Mouse (Mus musculus) MEL (cell line): ENCODE data around the gene Ess2. TPM values are rescaled to one million over a fixed set of nuclear protein-coding genes. Genes with fewer than 3 reads are reported as not detected.

Experiments used
- DNase-seq: peaks from one replicate; pipeline ENCODE4 v3.0.0; 2011; ENCODE audit warnings: low read depth, low spot score
- H3K27ac ChIP-seq: 2 replicates; pipeline ENCODE4 v1.5.1; 2012; ENCODE audit warnings: low read depth, mild to moderate bottlenecking, control low read depth, low read length, moderate library complexity; ENCODE audit not compliant: control insufficient read depth
- H3K27me3 ChIP-seq, 2 experiments: fragments of 150-350 bp in 1 of 2; sonication (generic) in 1 of 2; 2 replicates each; pipeline ENCODE4 v1.6.1; 2012; ENCODE audit warnings: low read length in 2 of 2, mild to moderate bottlenecking in 2 of 2, improper control_type of control experiment in 1 of 2, moderate library complexity in 1 of 2; ENCODE audit not compliant: insufficient read depth in 2 of 2, control insufficient read depth in 1 of 2
- H3K36me3 ChIP-seq, 2 experiments: 2 replicates each; pipeline ENCODE4 v1.6.1; 2012 to 2014; ENCODE audit warnings: low read length in 2 of 2, improper control_type of control experiment in 1 of 2, inconsistent platforms in 1 of 2, mild to moderate bottlenecking in 1 of 2; ENCODE audit not compliant: insufficient read depth in 2 of 2, control insufficient read depth in 1 of 2
- H3K4me1 ChIP-seq, 2 experiments: fragments of 150-350 bp in 1 of 2; sonication (generic) in 1 of 2; 2 replicates each; pipeline ENCODE4 v1.6.1; 2012; ENCODE audit warnings: low read length in 2 of 2, improper control_type of control experiment in 1 of 2, mild to moderate bottlenecking in 1 of 2; ENCODE audit not compliant: insufficient read depth in 2 of 2, control insufficient read depth in 1 of 2
- H3K4me3 ChIP-seq, 2 experiments: fragments of 150-350 bp in 1 of 2; sonication (generic) in 1 of 2; 2 replicates each; pipeline ENCODE4 v1.5.1; 2012; ENCODE audit warnings: low read depth in 2 of 2, low read length in 2 of 2, mild to moderate bottlenecking in 2 of 2, moderate library complexity in 2 of 2, control low read depth in 1 of 2, improper control_type of control experiment in 1 of 2; ENCODE audit not compliant: control insufficient read depth in 1 of 2, insufficient read depth in 1 of 2
- H3K79me2 ChIP-seq: 2 replicates; pipeline ENCODE4 v1.6.1; 2012; ENCODE audit warnings: mild to moderate bottlenecking, low read length, moderate library complexity; ENCODE audit not compliant: control insufficient read depth, poor library complexity, insufficient read depth
- H3K9ac ChIP-seq: 2 replicates; pipeline ENCODE4 v1.6.1; 2012; ENCODE audit warnings: low read depth, mild to moderate bottlenecking, control low read depth, low read length, moderate library complexity; ENCODE audit not compliant: control insufficient read depth, poor library complexity, severe bottlenecking
- H3K9me3 ChIP-seq: fragments of 150-350 bp; sonication (generic); replicated peaks from 2 replicates; pipeline ENCODE4 v1.6.1; 2012; ENCODE audit warnings: mild to moderate bottlenecking, low read length, improper control_type of control experiment, moderate library complexity; ENCODE audit not compliant: insufficient read depth
- BHLHE40 ChIP-seq: IDR thresholded peaks from 2 replicates; pipeline ENCODE4 v1.6.1; 2012; ENCODE audit warnings: low read depth, mild to moderate bottlenecking, inconsistent platforms, low read length, improper control_type of control experiment, borderline replicate concordance
- CTCF ChIP-seq, 3 experiments: IDR thresholded peaks in 2 of 3; conservative IDR thresholded peaks in 1 of 3; 2 replicates each; pipeline ENCODE4 v1.5.1; 2011 to 2012; ENCODE audit warnings: low read length in 3 of 3, low read depth in 2 of 3, mild to moderate bottlenecking in 2 of 3, improper control_type of control experiment in 1 of 3, inconsistent platforms in 1 of 3, mixed read lengths in 1 of 3, moderate library complexity in 1 of 3; ENCODE audit not compliant: control insufficient read depth in 1 of 3, insufficient read depth in 1 of 3, poor library complexity in 1 of 3, severe bottlenecking in 1 of 3
- ELF1 ChIP-seq: IDR thresholded peaks from 2 replicates; pipeline ENCODE4 v1.6.1; 2014; ENCODE audit warnings: low read depth, mild to moderate bottlenecking, inconsistent platforms, low read length, improper control_type of control experiment, moderate library complexity
- EP300 ChIP-seq, 2 experiments: IDR thresholded peaks; 2 replicates each; pipeline ENCODE4 v1.6.1; 2011; ENCODE audit warnings: improper control_type of control experiment in 2 of 2, low read length in 2 of 2, low read depth in 1 of 2, mild to moderate bottlenecking in 1 of 2
- ETS1 ChIP-seq: IDR thresholded peaks from 2 replicates; pipeline ENCODE4 v1.6.1; 2012; ENCODE audit warnings: low read depth, mild to moderate bottlenecking, inconsistent platforms, low read length, improper control_type of control experiment, moderate library complexity
- GATA1 ChIP-seq: IDR thresholded peaks from 2 replicates; pipeline ENCODE4 v1.6.1; 2011; ENCODE audit warnings: low read depth, low read length, improper control_type of control experiment
- MAX ChIP-seq: IDR thresholded peaks from 2 replicates; pipeline ENCODE4 v1.6.1; 2011; ENCODE audit warnings: low read length, improper control_type of control experiment
- MAZ ChIP-seq: IDR thresholded peaks from 2 replicates; pipeline ENCODE4 v1.6.1; 2012; ENCODE audit warnings: low read depth, mild to moderate bottlenecking, inconsistent platforms, low read length, improper control_type of control experiment
- MXI1 ChIP-seq: IDR thresholded peaks from 2 replicates; pipeline ENCODE4 v1.6.1; 2011; ENCODE audit warnings: mild to moderate bottlenecking, low read depth, low read length, improper control_type of control experiment
- MYC ChIP-seq: IDR thresholded peaks from 2 replicates; pipeline ENCODE4 v1.6.1; 2011; ENCODE audit warnings: low read depth, mild to moderate bottlenecking, low read length, improper control_type of control experiment, moderate library complexity
- NRF1 ChIP-seq: IDR thresholded peaks from 2 replicates; pipeline ENCODE4 v1.6.1; 2014; ENCODE audit warnings: low read depth, mild to moderate bottlenecking, inconsistent platforms, low read length, improper control_type of control experiment, moderate library complexity; ENCODE audit not compliant: poor library complexity, insufficient read depth, severe bottlenecking
- POLR2AphosphoS5 ChIP-seq: IDR thresholded peaks from 2 replicates; pipeline ENCODE4 v1.6.1; 2012; ENCODE audit warnings: low read depth, borderline replicate concordance, mild to moderate bottlenecking, inconsistent platforms, low read length, moderate library complexity, mixed read lengths
- RCOR1 ChIP-seq: IDR thresholded peaks from 2 replicates; pipeline ENCODE4 v1.6.1; 2012; ENCODE audit warnings: low read depth, mild to moderate bottlenecking, inconsistent platforms, low read length, improper control_type of control experiment
- SIN3A ChIP-seq: IDR thresholded peaks from 2 replicates; pipeline ENCODE4 v1.6.1; 2012; ENCODE audit warnings: low read length, improper control_type of control experiment, inconsistent platforms
- SMC3 ChIP-seq: IDR thresholded peaks from 2 replicates; pipeline ENCODE4 v1.6.1; 2011; ENCODE audit warnings: low read depth, low read length, improper control_type of control experiment
- TAL1 ChIP-seq: IDR thresholded peaks from 2 replicates; pipeline ENCODE4 v1.6.1; 2012; ENCODE audit warnings: mild to moderate bottlenecking, inconsistent platforms, low read length, moderate library complexity, mixed read lengths
- TBP ChIP-seq: IDR thresholded peaks from 2 replicates; pipeline ENCODE4 v1.8.0; 2011; ENCODE audit warnings: low read depth, low read length, improper control_type of control experiment
- TCF12 ChIP-seq: IDR thresholded peaks from 2 replicates; pipeline ENCODE4 v1.6.1; 2014; ENCODE audit warnings: low read depth, mild to moderate bottlenecking, inconsistent platforms, low read length, improper control_type of control experiment, moderate library complexity
- UBTF ChIP-seq: IDR thresholded peaks from 2 replicates; pipeline ENCODE4 v1.6.1; 2012; ENCODE audit warnings: low read depth, mild to moderate bottlenecking, inconsistent platforms, low read length, improper control_type of control experiment, moderate library complexity, borderline replicate concordance; ENCODE audit not compliant: insufficient read depth
- ZC3H11A ChIP-seq: IDR thresholded peaks from 2 replicates; pipeline ENCODE4 v1.6.1; 2012; ENCODE audit warnings: low read depth, mild to moderate bottlenecking, inconsistent platforms, low read length, improper control_type of control experiment
- ZMIZ1 ChIP-seq: IDR thresholded peaks from 2 replicates; pipeline ENCODE4 v1.6.1; 2012; ENCODE audit warnings: low read depth, mild to moderate bottlenecking, inconsistent platforms, low read length, improper control_type of control experiment, moderate library complexity
- ZNF384 ChIP-seq: IDR thresholded peaks from 2 replicates; pipeline ENCODE4 v1.6.1; 2012; ENCODE audit warnings: low read depth, mild to moderate bottlenecking, inconsistent platforms, low read length, improper control_type of control experiment
- polyA plus RNA-seq, 2 experiments: library from polyadenylated mRNA; stranded (reverse) in 1 of 2; unstranded in 1 of 2; fragments of >175 nt in 1 of 2; fragments of >200 nt in 1 of 2; gene quantifications; 2 replicates each; pipeline versions ENCODE4 v1.2.1 to v1.2.4; 2012; ENCODE audit warnings: low replicate concordance in 2 of 2, low read depth in 1 of 2; ENCODE audit not compliant: insufficient read length in 2 of 2, insufficient read depth in 1 of 2, missing spikeins in 1 of 2
- total RNA-seq: library from RNA; depleted of rRNA; stranded (reverse); fragments of 300-350 nt; gene quantifications from 2 replicates; pipeline ENCODE4 v1.2.3, GENCODE M21; 2012

Gene Ess2
- total and polyA plus RNA-seq, 3 experiments, result 21.7 to 26.8 TPM; not detected in 1

DNA sequence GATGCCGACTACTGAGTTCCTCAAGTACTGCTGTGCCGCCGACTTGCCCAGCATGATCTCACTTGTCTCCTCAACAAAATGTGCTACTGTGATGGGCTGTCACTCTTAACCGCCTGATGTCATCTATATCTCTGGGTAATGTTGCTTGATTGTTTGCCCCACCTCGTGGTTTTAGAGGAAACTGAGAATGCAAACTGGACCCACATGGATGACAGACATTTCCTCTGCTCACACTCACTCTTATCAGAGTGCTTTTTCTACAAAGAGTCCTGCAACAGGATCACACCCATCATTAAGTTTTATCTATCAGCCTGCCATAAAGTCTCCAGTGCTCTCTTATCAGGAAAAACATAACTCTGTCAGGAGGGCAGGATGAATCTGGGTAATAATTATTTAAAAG, 39.9 kb downstream of the Ess2 start:
- TF ChIP-seq ZC3H11A, result no peak
- peak; percentile 40; the same call in 1 of the 2 replicates for TF ChIP-seq ZNF384
- TF ChIP-seq EP300 (IDR thresholded peaks at IDR 0.05; ENCODE audit: low read depth in 1 of 2, low read length in 2 of 2), result peak; percentile 79 to 88
- peak; percentile 94 for TF ChIP-seq GATA1
- no peak for TF ChIP-seq UBTF
- TF ChIP-seq ELF1, result no peak
- peak; percentile 66; the same call in 1 of the 2 replicates for TF ChIP-seq BHLHE40
- peak; percentile 97 for TF ChIP-seq ETS1
- TF ChIP-seq TCF12, result peak; percentile 91
- TF ChIP-seq SMC3, result 0 out of 2 replicates have a peak, but pooled peaks have one; percentile 10
- TF ChIP-seq TBP, result no peak
- TF ChIP-seq SIN3A, result peak; percentile 98
- TF ChIP-seq CTCF (IDR thresholded peaks at IDR 0.05 in 2 of 3, conservative IDR thresholded peaks at IDR 0.05 in 1 of 3; ENCODE audit: control insufficient read depth in 1 of 3, insufficient read depth in 1 of 3, low read depth in 2 of 3, low read length in 3 of 3, poor library complexity in 1 of 3, severe bottlenecking in 1 of 3), result peak in 1 of 3 experiments; percentile 18; a peak in 2 of 6 replicates
- TF ChIP-seq MYC, result peak; percentile 94
- TF ChIP-seq POLR2AphosphoS5, result no peak
- TF ChIP-seq ZMIZ1, result no peak
- TF ChIP-seq NRF1, result no peak
- TF ChIP-seq RCOR1, result peak; percentile 97
- peak; percentile 54 for TF ChIP-seq TAL1
- peak; percentile 98 for TF ChIP-seq MXI1
- peak; percentile 95 for TF ChIP-seq MAX
- no peak for TF ChIP-seq MAZ
- DNase-seq, result peak; percentile 88
- Histone ChIP-seq H3K9ac (no peak overlapping the region), H3K36me3 (peaks cover 5 to 44% of the 10 kb centered on the region in 2 experiments), H3K79me2 (peaks cover 4% of the 10 kb centered on the region), H3K9me3 (no peaks in the 10 kb centered on the region), H3K27me3 (no peaks in the 10 kb centered on the region), H3K4me1 (peaks cover 9 to 38% of the 10 kb centered on the region in 2 experiments), H3K4me3 (no peak overlapping the region), H3K27ac (peak overlapping the region; percentile 53)
